Mouse (Mus musculus) megakaryocyte, embryonic 14.5 days (primary cell): ENCODE measurements around the gene Garem2. TPM values are rescaled to one million over a fixed set of nuclear protein-coding genes. Genes with fewer than 3 reads are reported as not detected.

ENCODE experiments used
- H3K27me3 ChIP-seq: replicated peaks from 2 replicates; pipeline ENCODE3; 2012; ENCODE audit warnings: inconsistent platforms
- H3K36me3 ChIP-seq: replicated peaks from 2 replicates; pipeline ENCODE3; 2012; ENCODE audit warnings: low read length, inconsistent platforms, mixed read lengths
- H3K4me1 ChIP-seq: 2 replicates; pipeline ENCODE4 v1.6.1; 2012; ENCODE audit warnings: inconsistent platforms
- H3K4me3 ChIP-seq: replicated peaks from 2 replicates; pipeline ENCODE3; 2012; ENCODE audit warnings: moderate library complexity, mild to moderate bottlenecking, inconsistent platforms
- H3K9me3 ChIP-seq: 2 replicates; pipeline ENCODE4 v1.6.1; 2012; ENCODE audit warnings: inconsistent platforms
- FLI1 ChIP-seq: IDR thresholded peaks from 2 replicates; pipeline ENCODE4 v1.6.1; 2012; ENCODE audit warnings: low read length, inconsistent platforms, mixed read lengths
- GATA1 ChIP-seq: IDR thresholded peaks from 3 replicates; pipeline ENCODE4 v1.6.1; 2012; ENCODE audit warnings: mixed read lengths, low read length, inconsistent platforms, borderline replicate concordance
- polyA plus RNA-seq: library from polyadenylated mRNA; stranded (reverse); fragments of >175 nt; gene quantifications from 2 replicates; pipeline ENCODE4 v1.2.3, GENCODE M21; 2012; ENCODE audit warnings: low replicate concordance; ENCODE audit not compliant: insufficient read depth

Gene Garem2
- polyA plus RNA-seq, 1 experiment, result 0.44 TPM

- peaks cover 39% of the 10 kb centered on the region for H3K4me1 ChIP-seq
- H3K4me3 ChIP-seq, result no peak overlapping the region
- peaks cover 43% of the 10 kb centered on the region for H3K36me3 ChIP-seq
- TF ChIP-seq GATA1, result no peak
- TF ChIP-seq FLI1, result no peak
- H3K27me3 ChIP-seq, result no peaks in the 10 kb centered on the region
- H3K9me3 ChIP-seq, result no peaks in the 10 kb centered on the region
Measured at GRCm38 (mm10) chr5:30161836-30162235, 56.9 kb downstream of the Garem2 start.

- Histone ChIP-seq H3K27me3 (no peaks in the 10 kb centered on the region), H3K9me3 (no peaks in the 10 kb centered on the region), H3K4me1 (peaks cover 35% of the 10 kb centered on the region), H3K36me3 (peaks cover 47% of the 10 kb centered on the region), H3K4me3 (no peak overlapping the region)
- TF ChIP-seq GATA1 (no peak), FLI1 (no peak)
Measured at GRCm38 (mm10) chr5:30162339-30162738, 57.4 kb downstream of the Garem2 start.

GRCm38 (mm10) chr5:30165234-30165946, 60.4 kb downstream of the Garem2 start:
- TF ChIP-seq FLI1 (no peak), GATA1 (no peak)
- Histone ChIP-seq H3K4me1 (peaks cover 22% of the 10 kb centered on the region), H3K9me3 (no peaks in the 10 kb centered on the region), H3K36me3 (peaks cover 68% of the 10 kb centered on the region), H3K27me3 (no peaks in the 10 kb centered on the region), H3K4me3 (no peak overlapping the region)

Other genes with a start within 250 kb of the Garem2 start
- gene Il6, start 92.0 kb upstream of the Garem2 start, polyA plus RNA-seq, result not detected in 2 replicates
- gene Tyms, start 31.5 kb upstream of the Garem2 start, polyA plus RNA-seq, result 8.9 and 19.3 TPM in 2 replicates
- gene 3110082J24Rik, start 925 bp downstream of the Garem2 start, polyA plus RNA-seq, result not detected in 2 replicates
- gene Hadha, start 50.0 kb downstream of the Garem2 start, polyA plus RNA-seq, result 31.6 and 38.2 TPM in 2 replicates
- gene Hadhb, start 50.1 kb downstream of the Garem2 start, polyA plus RNA-seq, result 5.2 and 30.8 TPM in 2 replicates
- not detected in 2 replicates for gene Adgrf3, start 100.6 kb downstream of the Garem2 start, polyA plus RNA-seq
- gene Selenoi, start 127.4 kb downstream of the Garem2 start, polyA plus RNA-seq, result 0.96 TPM in 1 of 2 replicates, not detected in the other
- gene Drc1, start 176.2 kb downstream of the Garem2 start, polyA plus RNA-seq, result not detected in 2 replicates